Mouse (Mus musculus): Measurements from ENCODE around the gene Magi1.

The Magi1 gene

GRCm38 (mm10) chr6:93819888-93820287, 463.8 kb downstream of the Magi1 start:
- DNase-seq (ENCODE audit: low spot score): no peak

GRCm38 (mm10) chr6:93819282-93819681, 464.4 kb downstream of the Magi1 start:
- DNase-seq (ENCODE audit: low spot score): no peak

GRCm38 (mm10) chr6:93818494-93818893, 465.2 kb downstream of the Magi1 start:
- no peak for DNase-seq (ENCODE audit: low spot score)

- no peak for DNase-seq (ENCODE audit: low spot score)
Measured at GRCm38 (mm10) chr6:93805407-93805936, 478.2 kb downstream of the Magi1 start.

GRCm38 (mm10) chr6:93802390-93802789, 481.3 kb downstream of the Magi1 start:
- no peak for DNase-seq (ENCODE audit: low spot score)

- no peak for DNase-seq (ENCODE audit: low spot score)
Measured at GRCm38 (mm10) chr6:93800465-93800864, 483.3 kb downstream of the Magi1 start.

- no peak for DNase-seq (ENCODE audit: low spot score)
Measured at GRCm38 (mm10) chr6:93792309-93793215, 491.2 kb downstream of the Magi1 start.

GRCm38 (mm10) chr6:93789721-93790120, 494.0 kb downstream of the Magi1 start:
- no peak for DNase-seq (ENCODE audit: low spot score)

- no peak for DNase-seq (ENCODE audit: low spot score)
Measured at GRCm38 (mm10) chr6:93787042-93787441, 496.7 kb downstream of the Magi1 start.

- no peak for DNase-seq (ENCODE audit: low spot score)
Measured at GRCm38 (mm10) chr6:93786220-93786619, 497.5 kb downstream of the Magi1 start.

- no peak for DNase-seq (ENCODE audit: low spot score)
Measured at GRCm38 (mm10) chr6:93771081-93771480, 512.6 kb downstream of the Magi1 start.

GRCm38 (mm10) chr6:93770283-93771025, 513.3 kb downstream of the Magi1 start:
- no peak for DNase-seq (ENCODE audit: low spot score)

GRCm38 (mm10) chr6:93758114-93758513, 525.6 kb downstream of the Magi1 start:
- DNase-seq (ENCODE audit: low spot score): no peak

- DNase-seq (ENCODE audit: low spot score): peak; percentile 22
Measured at GRCm38 (mm10) chr6:93757353-93758087, 526.2 kb downstream of the Magi1 start.

GRCm38 (mm10) chr6:93743145-93743544, 540.6 kb downstream of the Magi1 start:
- DNase-seq (ENCODE audit: low spot score): no peak

GRCm38 (mm10) chr6:93739786-93740185, 543.9 kb downstream of the Magi1 start:
- DNase-seq (ENCODE audit: low spot score): no peak

GRCm38 (mm10) chr6:93737083-93737482, 546.6 kb downstream of the Magi1 start:
- no peak for DNase-seq (ENCODE audit: low spot score)

GRCm38 (mm10) chr6:93736071-93736470, 547.6 kb downstream of the Magi1 start:
- DNase-seq (ENCODE audit: low spot score): no peak

- no peak for DNase-seq (ENCODE audit: low spot score)
Measured at GRCm38 (mm10) chr6:93733800-93734199, 549.9 kb downstream of the Magi1 start.

- no peak for DNase-seq (ENCODE audit: low spot score)
Measured at GRCm38 (mm10) chr6:93729702-93730101, 554.0 kb downstream of the Magi1 start.

GRCm38 (mm10) chr6:93728791-93729190, 554.9 kb downstream of the Magi1 start:
- DNase-seq (ENCODE audit: low spot score): no peak

- no peak for DNase-seq (ENCODE audit: low spot score)
Measured at GRCm38 (mm10) chr6:93727630-93728178, 556.0 kb downstream of the Magi1 start.

Measured in ovary, postnatal 10 days (tissue).